Mouse (Mus musculus) forebrain, embryonic 10.5 days (tissue): ENCODE data around the gene Rbpj. TPM values are rescaled to one million over a fixed set of nuclear protein-coding genes. Genes with fewer than 3 reads are reported as not detected.

Source experiments
- DNase-seq: peaks from one replicate; pipeline ENCODE4 v3.0.0-alpha.2; 2017; ENCODE audit warnings: low spot score; ENCODE audit errors: extremely low spot score
- H3K27ac ChIP-seq: fragments of 300-500 bp; sonication (generic); 2 replicates; pipeline ENCODE4 v1.5.1; 2016; ENCODE audit warnings: mild to moderate bottlenecking
- H3K27me3 ChIP-seq: fragments of 300-500 bp; sonication (generic); 2 replicates; pipeline ENCODE4 v1.6.1; 2016; ENCODE audit warnings: mild to moderate bottlenecking; ENCODE audit not compliant: poor library complexity, severe bottlenecking
- H3K36me3 ChIP-seq: fragments of 300-500 bp; sonication (generic); replicated peaks from 2 replicates; pipeline ENCODE4 v1.6.1; 2016; ENCODE audit warnings: mild to moderate bottlenecking, moderate library complexity
- H3K4me1 ChIP-seq: fragments of 300-500 bp; sonication (generic); 2 replicates; pipeline ENCODE4 v1.6.1; 2016
- H3K4me3 ChIP-seq: fragments of 300-500 bp; sonication (generic); 2 replicates; pipeline ENCODE4 v1.5.1; 2016; ENCODE audit warnings: mild to moderate bottlenecking, moderate library complexity
- H3K9me3 ChIP-seq: fragments of 300-500 bp; sonication (generic); 2 replicates; pipeline ENCODE4 v1.6.1; 2016; ENCODE audit warnings: mild to moderate bottlenecking, moderate library complexity
- WGBS: fragments of 180-500 bp; shearing (Covaris S2); methylation state at CpG from one replicate; pipeline ENCODE4 v1.1.7; 2016; 5-methylcytosine and 5-hydroxymethylcytosine counted together
- polyA plus RNA-seq: library from polyadenylated mRNA; unstranded; fragments of >200 nt; fragmentation: Nextera tagmentation; extraction: Ambion mirVana; gene quantifications from 2 replicates; pipeline ENCODE4 v1.2.1, GENCODE M21; 2016

Rbpj gene
- polyA plus RNA-seq: 41.6 and 44.0 TPM in 2 replicates

GRCm38 (mm10) chr5:53465883-53466282, at the start of gene Rbpj:
Rbpj (plus strand) TSS chr5:53466152.
- peaks cover 12% of the 10 kb centered on the region for H3K4me1 ChIP-seq
- H3K27ac ChIP-seq: no peak within 1 kb of the TSS
- 88% methylated on average over 9 of the region's 9 CpGs for WGBS
- H3K4me3 ChIP-seq: no peak within 1 kb of the TSS
- H3K9me3 ChIP-seq: no peaks in the 10 kb centered on the region
- H3K27me3 ChIP-seq: peaks cover 27% of the 10 kb centered on the region
- no peaks in the 10 kb centered on the region for H3K36me3 ChIP-seq
- no peak for DNase-seq

- Histone ChIP-seq H3K4me3 (no peak overlapping the region), H3K27me3 (no peaks in the 10 kb centered on the region), H3K36me3 (no peaks in the 10 kb centered on the region), H3K9me3 (no peaks in the 10 kb centered on the region), H3K4me1 (no peaks in the 10 kb centered on the region), H3K27ac (no peak overlapping the region)
- DNase-seq: no peak
- 91% methylated on average over 1 of the region's 1 CpGs for WGBS
Measured at GRCm38 (mm10) chr5:53420777-53421176, 45.2 kb upstream of the Rbpj start.

GRCm38 (mm10) chr5:53421291-53421690, 44.7 kb upstream of the Rbpj start:
- no peaks in the 10 kb centered on the region for H3K27me3 ChIP-seq
- no peak overlapping the region for H3K4me3 ChIP-seq
- WGBS: 90% methylated on average over 4 of the region's 4 CpGs
- no peaks in the 10 kb centered on the region for H3K9me3 ChIP-seq
- DNase-seq: no peak
- H3K36me3 ChIP-seq: no peaks in the 10 kb centered on the region
- no peak overlapping the region for H3K27ac ChIP-seq
- no peaks in the 10 kb centered on the region for H3K4me1 ChIP-seq

- no peaks in the 10 kb centered on the region for H3K4me1 ChIP-seq
- H3K4me3 ChIP-seq: no peak overlapping the region
- peaks cover 10% of the 10 kb centered on the region; the same call in 1 of the 2 replicates for H3K9me3 ChIP-seq
- no peak overlapping the region for H3K27ac ChIP-seq
- WGBS: 91% methylated on average over 4 of the region's 4 CpGs
- H3K27me3 ChIP-seq: no peaks in the 10 kb centered on the region
- DNase-seq: no peak
- no peaks in the 10 kb centered on the region for H3K36me3 ChIP-seq
Measured at GRCm38 (mm10) chr5:53427411-53427810, 38.5 kb upstream of the Rbpj start.

- H3K9me3 ChIP-seq: peaks cover 10% of the 10 kb centered on the region; the same call in 1 of the 2 replicates
- H3K4me3 ChIP-seq: no peak overlapping the region
- H3K36me3 ChIP-seq: no peaks in the 10 kb centered on the region
- no peaks in the 10 kb centered on the region for H3K27me3 ChIP-seq
- no peaks in the 10 kb centered on the region for H3K4me1 ChIP-seq
- no peak for DNase-seq
- WGBS: 88% methylated on average over 10 of the region's 10 CpGs
- no peak overlapping the region for H3K27ac ChIP-seq
Measured at GRCm38 (mm10) chr5:53429683-53430477, 36.1 kb upstream of the Rbpj start.

DNA sequence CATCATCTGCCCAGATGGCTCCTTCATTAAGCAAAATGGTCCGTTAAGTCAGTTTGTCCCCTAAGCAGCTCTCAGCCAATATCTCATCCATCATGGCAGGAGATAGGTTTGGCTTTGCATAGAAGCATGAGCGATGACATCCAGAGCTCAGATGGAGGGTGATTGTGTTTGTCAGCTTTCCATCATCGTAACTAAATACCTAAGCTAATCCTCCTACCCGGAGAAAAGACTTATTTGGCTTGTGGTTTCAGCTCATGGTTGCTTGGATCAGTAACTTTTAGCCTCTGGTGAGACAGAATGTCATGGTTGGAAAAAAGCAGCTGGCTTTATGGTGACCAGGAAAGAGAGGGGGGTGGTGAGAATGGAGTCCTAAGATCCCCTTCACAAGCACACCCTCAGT, 33.5 kb upstream of the Rbpj start:
- Histone ChIP-seq H3K4me1 (no peaks in the 10 kb centered on the region), H3K36me3 (no peaks in the 10 kb centered on the region), H3K27me3 (no peaks in the 10 kb centered on the region), H3K9me3 (0 out of 2 replicates have a peak, but pooled peaks cover 1% of the 10 kb centered on the region), H3K27ac (no peak overlapping the region), H3K4me3 (no peak overlapping the region)
- DNase-seq: no peak
- WGBS: 90% methylated on average over 4 of the region's 4 CpGs

GRCm38 (mm10) chr5:53436905-53437632, 28.9 kb upstream of the Rbpj start:
- no peaks in the 10 kb centered on the region for H3K9me3 ChIP-seq
- H3K4me3 ChIP-seq: no peak overlapping the region
- no peaks in the 10 kb centered on the region for H3K27me3 ChIP-seq
- no peak for DNase-seq
- no peaks in the 10 kb centered on the region for H3K36me3 ChIP-seq
- no peaks in the 10 kb centered on the region for H3K4me1 ChIP-seq
- no peak overlapping the region for H3K27ac ChIP-seq
- 91% methylated on average over 6 of the region's 6 CpGs for WGBS

DNA sequence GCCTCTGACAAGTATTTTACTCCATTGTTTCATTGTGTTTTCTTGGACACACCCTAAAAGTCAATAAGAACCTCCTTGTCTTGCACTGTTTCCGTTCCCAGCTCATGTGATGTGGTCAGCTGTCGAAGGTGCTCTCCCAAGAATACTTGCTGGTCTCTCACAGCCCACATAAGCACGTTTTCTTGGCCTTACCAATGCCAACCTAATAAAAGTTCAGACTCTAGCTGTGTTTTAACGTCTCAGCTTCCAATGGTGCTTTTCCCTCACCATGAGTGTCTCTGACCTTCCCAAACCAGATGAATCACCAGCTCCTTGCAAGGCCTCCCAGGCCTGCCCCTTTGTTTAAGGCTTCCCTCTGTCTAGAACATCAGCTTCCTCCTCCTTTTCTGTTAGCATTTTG, 28.2 kb upstream of the Rbpj start:
- DNase-seq: no peak
- H3K27ac ChIP-seq: no peak overlapping the region
- H3K36me3 ChIP-seq: no peaks in the 10 kb centered on the region
- no peaks in the 10 kb centered on the region for H3K4me1 ChIP-seq
- no peak overlapping the region for H3K4me3 ChIP-seq
- WGBS: 85% methylated on average over 4 of the region's 4 CpGs
- H3K9me3 ChIP-seq: no peaks in the 10 kb centered on the region
- no peaks in the 10 kb centered on the region for H3K27me3 ChIP-seq

DNA sequence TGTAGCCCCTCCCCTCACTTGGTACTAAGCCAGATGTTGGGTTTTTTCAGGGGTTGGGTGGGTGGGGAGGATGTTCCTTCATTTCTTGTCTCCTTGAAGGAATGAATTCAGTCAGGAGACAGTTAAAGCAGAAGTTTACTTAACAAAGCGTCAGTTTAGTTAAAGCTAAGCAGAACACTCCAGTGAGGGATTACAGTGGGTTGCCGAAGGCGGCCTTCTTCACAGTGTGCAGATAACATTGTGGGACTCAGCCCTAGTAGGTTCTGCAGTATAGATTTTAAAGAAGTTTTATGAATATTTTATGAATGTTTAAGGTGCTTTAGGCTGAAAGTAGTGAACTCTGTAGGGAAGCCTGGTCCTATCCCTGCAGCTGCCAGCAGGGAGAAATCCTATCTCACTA, 27.7 kb upstream of the Rbpj start:
- Histone ChIP-seq H3K4me3 (no peak overlapping the region), H3K9me3 (no peaks in the 10 kb centered on the region), H3K27ac (no peak overlapping the region), H3K4me1 (no peaks in the 10 kb centered on the region), H3K36me3 (no peaks in the 10 kb centered on the region), H3K27me3 (no peaks in the 10 kb centered on the region)
- 91% methylated on average over 3 of the region's 3 CpGs for WGBS
- no peak for DNase-seq

GRCm38 (mm10) chr5:53439655-53440054, 26.3 kb upstream of the Rbpj start:
- Histone ChIP-seq H3K4me1 (no peaks in the 10 kb centered on the region), H3K9me3 (no peaks in the 10 kb centered on the region), H3K27ac (no peak overlapping the region), H3K27me3 (no peaks in the 10 kb centered on the region), H3K36me3 (no peaks in the 10 kb centered on the region), H3K4me3 (no peak overlapping the region)
- 94% methylated on average over 3 of the region's 3 CpGs for WGBS
- DNase-seq: no peak

DNA sequence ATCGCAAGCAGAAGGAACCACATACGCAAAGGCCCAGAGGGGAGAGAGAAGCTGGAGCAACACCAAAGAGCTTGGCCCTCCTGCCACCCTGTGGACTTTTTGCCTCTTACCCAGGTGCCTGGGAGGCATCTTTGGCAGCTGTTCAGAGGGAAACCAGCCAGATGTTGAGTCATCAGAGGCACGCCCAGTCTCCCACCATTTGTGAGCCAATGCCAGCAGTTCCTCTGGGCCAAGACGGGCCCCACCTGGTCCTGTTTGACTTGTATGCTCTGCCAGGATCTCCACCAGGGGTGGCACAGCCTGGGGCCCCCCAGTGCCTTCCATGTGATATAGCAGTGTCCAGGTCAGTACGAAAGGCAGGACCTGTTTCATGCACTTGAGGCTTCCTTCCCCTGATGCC, 21.9 kb upstream of the Rbpj start:
- WGBS: 89% methylated on average over 5 of the region's 5 CpGs
- Histone ChIP-seq H3K27ac (no peak overlapping the region), H3K9me3 (no peaks in the 10 kb centered on the region), H3K4me1 (no peaks in the 10 kb centered on the region), H3K4me3 (no peak overlapping the region), H3K27me3 (no peaks in the 10 kb centered on the region), H3K36me3 (no peaks in the 10 kb centered on the region)
- no peak for DNase-seq

GRCm38 (mm10) chr5:53450945-53451344, 15.0 kb upstream of the Rbpj start:
- H3K27me3 ChIP-seq: no peaks in the 10 kb centered on the region
- WGBS: 72% methylated on average over 9 of the region's 9 CpGs
- H3K4me1 ChIP-seq: no peaks in the 10 kb centered on the region
- H3K9me3 ChIP-seq: no peaks in the 10 kb centered on the region
- H3K4me3 ChIP-seq: no peak overlapping the region
- DNase-seq: no peak
- no peak overlapping the region for H3K27ac ChIP-seq
- no peaks in the 10 kb centered on the region for H3K36me3 ChIP-seq

DNA sequence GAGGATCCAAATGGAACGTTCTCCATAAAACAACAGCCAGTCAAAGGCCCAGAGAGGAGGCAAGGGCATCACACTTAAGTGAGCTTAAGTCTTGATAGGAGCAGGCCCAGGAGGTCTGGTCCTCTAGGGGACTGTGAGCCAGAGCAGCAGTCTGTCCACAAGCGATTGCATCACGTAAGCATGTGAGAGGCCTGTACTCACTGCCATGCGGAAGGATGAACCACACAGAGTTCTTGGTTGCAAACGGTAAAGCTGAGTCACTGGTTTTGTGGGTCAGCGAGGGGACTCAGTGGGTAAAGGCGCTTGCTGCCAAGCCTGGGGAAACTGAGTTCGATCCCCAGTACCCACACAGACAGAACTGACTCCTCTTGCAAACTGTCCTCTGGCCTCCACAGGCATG, 14.1 kb upstream of the Rbpj start:
- Histone ChIP-seq H3K36me3 (no peaks in the 10 kb centered on the region), H3K4me1 (no peaks in the 10 kb centered on the region), H3K27me3 (no peaks in the 10 kb centered on the region), H3K27ac (no peak overlapping the region), H3K9me3 (no peaks in the 10 kb centered on the region), H3K4me3 (no peak overlapping the region)
- WGBS: 89% methylated on average over 8 of the region's 8 CpGs
- DNase-seq: no peak
